Mouse (Mus musculus): Measurements from ENCODE around the gene Yipf3. TPM values are rescaled to one million over a fixed set of nuclear protein-coding genes. Genes with fewer than 3 reads are reported as not detected.

Yipf3 gene
- total RNA-seq, 4 experiments from 2014 or later: 82.2 to 91.1 (median 85.5) TPM

DNA sequence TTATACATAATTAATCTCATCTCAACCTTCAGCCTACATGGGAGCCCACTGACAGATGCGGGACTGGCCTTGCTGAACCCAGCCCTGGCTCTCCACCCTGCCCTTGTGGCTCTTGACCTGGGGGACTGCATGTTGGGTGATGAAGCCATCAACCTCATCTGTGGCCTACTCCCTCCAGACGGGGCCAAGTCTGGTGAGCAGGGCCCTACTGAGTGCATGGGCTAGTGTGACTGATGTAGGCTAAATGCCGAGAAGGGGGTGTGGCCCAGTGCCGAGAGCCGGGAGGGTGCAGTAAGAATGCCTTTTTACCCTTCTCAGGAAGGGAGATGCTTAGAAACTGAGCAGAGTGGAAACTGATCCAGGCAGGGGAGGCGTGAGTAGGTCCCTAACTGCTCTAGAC is 7.3 kb downstream of the Yipf3 start:
- DNase-seq (ENCODE audit: low spot score): no peak

DNA sequence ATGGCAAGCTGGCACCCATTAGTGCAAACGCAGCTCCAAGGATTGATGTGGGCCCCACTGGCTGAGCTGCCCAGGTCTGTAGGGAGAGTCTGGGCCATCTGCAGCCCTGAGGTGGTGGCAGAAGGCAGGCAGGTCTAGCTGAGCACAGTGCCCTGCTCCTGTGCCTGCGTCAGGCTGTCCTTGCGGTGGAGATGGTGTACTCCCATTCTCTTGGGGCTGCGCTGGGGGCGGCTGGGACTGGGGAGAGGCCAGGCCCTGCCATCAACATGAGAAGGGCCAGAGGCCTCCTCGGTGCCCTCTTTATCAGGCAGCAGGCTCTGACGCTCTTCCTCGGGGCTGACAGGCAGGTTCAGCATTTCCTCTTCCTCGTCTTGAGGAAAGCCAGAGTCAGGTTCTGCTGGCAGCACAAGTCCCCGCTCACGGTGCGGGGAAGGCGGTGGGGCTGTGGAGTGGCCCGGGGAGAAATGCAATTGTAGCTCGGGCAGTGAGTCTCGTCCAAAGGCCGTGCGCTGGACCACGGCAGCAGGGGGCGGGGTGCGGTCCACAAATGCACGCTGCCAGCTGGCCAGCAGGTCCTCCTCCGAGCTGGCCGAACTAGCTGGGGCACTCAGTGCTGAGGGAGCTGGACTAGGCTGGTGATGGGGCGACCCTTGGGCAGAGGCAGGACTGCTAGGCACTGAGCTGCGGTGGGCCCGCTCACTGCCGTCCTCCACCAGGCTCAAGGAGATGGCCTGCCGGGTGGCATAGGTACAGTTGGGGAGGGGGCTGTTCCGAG is 10.6 kb downstream of the Yipf3 start:
- no peak for DNase-seq (ENCODE audit: low spot score)

DNA sequence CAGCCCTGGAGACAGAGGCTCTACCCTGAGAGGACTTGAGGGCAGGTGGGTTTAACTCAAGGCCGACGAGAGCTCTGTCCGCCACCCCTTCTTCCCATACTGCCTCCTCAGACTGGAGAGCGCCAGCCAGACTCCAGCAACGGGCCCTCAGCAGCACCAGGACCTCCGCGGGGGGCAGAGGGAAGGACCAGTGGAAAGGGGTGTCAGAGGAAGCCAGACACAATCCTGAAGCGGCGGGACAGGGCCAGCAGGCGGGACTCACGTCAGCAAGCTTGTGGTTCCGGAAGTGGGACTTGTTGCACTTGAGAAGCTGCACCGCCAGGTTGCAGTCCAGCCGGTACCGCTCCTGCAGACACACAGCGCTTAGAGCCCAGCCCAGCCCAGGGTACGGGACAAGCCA is 11.8 kb downstream of the Yipf3 start:
- DNase-seq (ENCODE audit: low spot score): no peak

DNA sequence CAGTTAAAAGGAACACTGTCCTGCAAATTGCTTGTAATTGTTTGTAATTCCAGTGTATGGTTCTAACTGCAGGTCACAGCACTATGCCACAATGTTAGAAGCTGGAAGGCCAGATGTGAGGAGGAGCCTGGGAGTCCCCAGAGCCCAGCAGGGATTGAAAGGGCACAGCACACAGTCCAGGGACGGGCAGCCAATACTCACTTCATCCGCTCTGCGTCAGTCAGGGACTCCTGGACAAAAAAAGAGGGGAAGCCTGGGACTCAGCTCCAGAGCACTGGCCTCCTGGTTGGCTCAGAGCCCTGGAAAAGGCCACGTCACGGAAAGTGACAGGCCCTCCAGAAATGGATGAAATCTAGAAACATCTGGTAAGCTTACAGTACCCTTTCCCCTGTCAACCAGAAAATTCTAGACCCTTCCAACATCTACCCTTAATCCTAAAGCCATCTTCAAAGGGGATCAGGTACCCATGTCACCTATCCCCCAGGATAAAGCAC is 14.4 kb downstream of the Yipf3 start:
- no peak for DNase-seq (ENCODE audit: low spot score)

DNA sequence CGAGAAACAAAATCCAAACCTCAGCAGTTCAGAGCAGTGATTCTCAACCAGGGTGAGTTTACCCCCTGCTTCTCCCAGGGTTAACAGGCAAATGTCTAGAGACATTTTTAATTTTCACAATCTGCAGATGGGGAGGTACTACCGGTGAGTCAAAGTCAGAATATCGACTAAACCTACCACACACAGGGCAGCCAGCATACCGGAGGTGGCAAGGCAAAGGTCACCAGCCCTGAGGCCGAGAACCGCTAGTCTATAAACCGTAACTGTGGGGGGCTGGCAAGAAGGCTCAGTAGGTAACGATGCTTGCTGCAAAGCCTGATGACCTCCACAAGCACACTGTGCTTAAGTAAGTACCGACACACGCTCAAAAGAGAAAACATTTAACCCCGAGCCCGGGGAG is 17.6 kb downstream of the Yipf3 start:
- DNase-seq (ENCODE audit: low spot score): no peak

DNA sequence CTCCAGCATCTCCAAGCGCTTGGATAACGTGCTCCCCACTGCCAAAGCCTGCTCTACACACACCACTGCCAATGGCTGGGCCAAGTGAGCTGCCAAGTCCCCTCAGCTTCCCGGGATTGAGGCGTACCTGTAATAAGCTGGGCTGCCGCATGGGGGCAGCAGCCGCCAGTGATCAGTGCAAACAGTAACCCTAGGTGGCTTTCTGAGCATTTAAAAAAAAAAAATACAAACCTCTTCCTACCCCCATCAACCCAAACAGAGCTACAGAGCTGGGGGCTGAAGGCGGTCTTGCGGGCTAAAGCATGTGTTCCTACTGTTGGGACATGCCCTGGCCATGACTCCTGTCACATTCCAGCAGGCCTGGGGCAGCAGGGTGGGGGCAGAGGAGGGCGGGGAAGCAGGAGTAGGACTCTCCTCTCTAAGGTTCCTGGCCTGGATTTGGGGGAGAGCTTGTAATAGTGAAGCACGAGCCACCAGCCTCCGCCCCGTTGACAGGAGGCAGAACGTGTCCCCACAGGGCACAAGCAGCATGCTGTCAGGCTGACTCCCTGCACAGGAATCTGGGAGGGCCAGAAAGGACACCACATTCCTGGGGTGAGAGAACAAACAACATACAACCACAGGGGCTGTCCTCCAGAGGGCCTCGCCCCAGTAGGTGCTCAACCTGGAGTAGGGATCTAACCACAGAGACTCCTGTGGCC is 18.2 kb downstream of the Yipf3 start:
- peak; percentile 79 for DNase-seq (ENCODE audit: low spot score)

DNA sequence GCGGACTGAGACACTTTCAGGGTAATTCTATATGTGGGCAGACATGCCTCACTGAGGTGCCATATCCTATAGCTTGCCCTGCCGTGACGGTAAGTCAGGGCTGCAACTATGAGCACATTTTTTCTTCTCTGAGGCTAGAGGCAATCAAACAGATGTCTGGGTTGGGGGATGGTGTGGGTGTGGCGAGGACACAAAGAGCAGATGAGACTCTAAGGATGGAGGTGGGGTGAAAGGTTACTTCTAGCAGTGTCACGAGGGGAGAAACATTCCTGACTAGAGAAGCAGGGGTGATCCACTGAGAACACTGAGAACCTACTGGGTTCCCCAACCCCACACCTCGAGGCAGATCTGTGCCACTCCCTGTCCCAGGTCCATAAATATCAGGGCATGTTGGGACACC is 19.1 kb downstream of the Yipf3 start:
- no peak for DNase-seq (ENCODE audit: low spot score)

DNA sequence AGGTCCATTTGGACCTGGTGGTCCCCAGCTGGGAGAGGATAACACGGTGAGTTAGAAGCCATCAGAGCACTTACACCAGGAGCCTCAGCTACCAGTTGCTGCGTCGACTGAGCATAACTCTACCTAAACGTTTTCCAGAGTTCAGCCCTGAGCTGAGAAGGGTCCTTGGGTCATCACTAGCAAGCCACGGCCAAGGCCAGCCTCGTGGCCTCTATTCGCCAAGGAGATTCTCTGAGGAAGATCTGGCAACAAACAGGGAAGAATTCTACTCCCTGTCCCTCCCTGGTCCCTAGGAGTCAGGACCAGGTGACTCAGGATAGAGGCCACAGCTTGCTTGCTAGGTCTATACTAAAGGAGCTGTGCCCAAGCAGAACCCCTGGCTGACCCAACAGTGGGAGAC is 19.6 kb downstream of the Yipf3 start:
- DNase-seq (ENCODE audit: low spot score): no peak

DNA sequence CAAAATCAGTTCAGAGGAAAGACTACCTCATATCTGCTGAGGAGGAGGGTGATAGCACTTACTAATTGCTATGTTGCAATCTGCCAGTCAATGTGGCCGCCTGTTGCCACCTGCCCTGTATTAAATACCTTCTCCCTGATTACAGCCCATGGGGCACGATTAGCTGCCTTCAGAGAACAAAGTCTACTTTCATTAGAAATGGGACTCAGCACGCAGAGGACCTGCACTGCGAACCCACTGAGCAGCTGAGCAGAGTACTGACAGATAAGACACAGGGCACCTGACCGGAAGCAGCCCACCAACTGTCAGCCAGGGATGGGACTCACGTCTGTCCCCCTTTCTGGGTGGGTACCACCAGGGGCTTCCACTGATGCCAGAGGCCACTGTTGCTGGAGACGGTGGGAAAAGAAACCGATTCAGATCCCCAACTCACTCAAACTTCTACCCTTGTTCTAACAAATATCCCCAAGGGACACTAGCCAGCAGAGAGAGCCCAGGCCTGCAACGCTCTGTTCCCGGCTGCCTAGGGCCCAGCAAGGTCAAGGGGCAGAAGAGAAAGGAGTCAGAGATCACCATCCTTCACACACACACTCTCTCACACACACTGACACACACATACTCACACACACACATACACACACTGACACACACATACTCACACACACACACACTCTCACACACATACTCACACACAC is 20.3 kb downstream of the Yipf3 start:
- DNase-seq (ENCODE audit: low spot score): no peak

DNA sequence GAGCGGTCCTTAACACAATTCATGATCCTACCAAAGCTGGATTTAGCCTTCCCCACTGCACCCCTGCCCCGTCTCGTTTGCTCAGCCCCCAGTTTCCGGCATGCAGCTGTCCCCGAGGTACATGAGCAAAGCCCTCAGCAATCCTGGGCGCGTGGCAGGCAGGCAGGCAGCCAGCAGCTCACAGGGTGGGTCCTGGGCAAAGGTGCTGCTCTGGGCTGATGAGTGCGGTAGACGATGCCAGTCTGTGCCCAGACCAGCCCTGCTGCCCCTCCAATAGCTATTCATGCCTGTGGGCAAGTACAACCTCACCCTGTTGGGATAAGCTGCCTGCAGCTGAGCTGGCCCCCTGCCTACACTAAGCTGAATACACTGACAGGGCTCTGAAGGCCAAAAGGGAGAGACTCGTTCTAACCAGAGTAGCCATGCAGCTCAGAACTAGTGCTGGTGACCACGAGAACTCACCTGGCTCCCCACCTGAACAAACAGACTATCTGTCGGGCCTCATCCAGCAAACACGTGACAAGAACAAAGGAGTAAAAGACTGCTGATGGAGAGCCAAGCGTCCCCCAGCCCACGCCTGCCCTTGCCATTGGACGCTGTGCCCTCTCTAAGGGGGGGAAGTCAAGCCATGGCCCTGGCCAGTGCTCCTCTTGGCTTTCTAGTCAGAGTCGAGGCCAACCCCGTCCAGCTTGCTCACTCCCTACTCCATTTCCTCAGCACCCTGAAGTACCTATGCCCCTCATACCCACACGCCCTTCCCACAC is 22.1 kb downstream of the Yipf3 start:
- peak; percentile 66 for DNase-seq (ENCODE audit: low spot score)

DNA sequence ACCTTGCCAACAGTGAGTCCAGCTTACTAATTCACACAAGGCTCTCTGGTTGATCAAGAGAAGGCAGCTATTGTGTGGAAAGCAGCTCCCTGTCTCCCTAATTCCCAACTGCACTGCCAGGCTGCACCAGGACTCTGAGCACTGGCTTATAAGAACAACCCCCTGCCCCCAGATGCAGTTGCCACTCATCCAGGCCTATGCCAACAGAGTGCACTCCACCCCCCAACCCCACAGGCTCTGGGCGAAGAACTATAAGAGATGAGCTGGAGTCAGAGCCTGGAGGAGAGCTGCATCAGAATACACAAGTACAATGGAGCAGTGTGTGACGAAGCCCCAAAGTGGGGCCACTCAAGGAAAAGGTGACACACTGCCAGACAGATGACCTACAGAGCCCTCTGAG is 24.2 kb downstream of the Yipf3 start:
- no peak for DNase-seq (ENCODE audit: low spot score)

DNA sequence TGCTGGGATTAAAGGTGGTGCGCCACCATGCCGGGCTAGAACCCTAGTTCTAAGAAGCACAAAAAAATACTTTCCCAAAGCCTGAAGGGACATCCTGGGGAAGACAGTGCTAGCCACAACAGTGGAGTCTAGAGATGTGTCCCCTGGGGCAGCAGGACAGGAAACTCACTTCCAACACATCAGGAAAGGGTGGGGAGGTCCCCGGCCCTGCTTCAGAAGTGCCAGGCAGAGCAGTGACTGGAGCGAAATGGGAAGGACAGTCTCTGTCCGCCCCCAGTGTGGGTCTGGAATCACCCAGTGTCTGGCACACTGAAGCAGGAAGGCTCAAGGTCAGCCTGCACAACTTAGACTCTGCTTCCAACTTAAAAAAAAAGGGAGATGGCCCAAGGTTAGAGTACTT is 24.8 kb downstream of the Yipf3 start:
- peak; percentile 61 for DNase-seq (ENCODE audit: low spot score)

DNA sequence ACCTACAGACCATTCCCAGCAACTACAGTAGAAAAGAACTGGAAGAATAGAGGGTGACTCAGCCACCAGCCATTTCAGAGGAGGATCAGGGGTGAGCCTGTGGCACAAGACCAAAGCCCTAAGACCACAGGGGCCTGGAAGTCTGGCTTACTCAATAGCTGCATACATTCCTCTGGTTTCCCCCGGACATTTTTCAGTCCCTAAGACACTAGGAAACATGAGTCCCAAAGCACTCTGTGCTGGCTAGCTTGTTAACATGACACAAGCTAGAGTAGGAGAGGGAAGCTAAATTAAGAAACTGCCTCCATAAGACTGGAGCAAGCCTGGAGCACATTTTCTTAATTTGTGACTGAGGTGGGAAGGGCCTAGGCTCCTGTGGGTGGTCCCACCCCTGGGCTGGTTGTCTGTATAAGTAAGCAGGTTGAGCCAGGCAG is 25.9 kb downstream of the Yipf3 start:
- DNase-seq (ENCODE audit: low spot score): no peak

DNA sequence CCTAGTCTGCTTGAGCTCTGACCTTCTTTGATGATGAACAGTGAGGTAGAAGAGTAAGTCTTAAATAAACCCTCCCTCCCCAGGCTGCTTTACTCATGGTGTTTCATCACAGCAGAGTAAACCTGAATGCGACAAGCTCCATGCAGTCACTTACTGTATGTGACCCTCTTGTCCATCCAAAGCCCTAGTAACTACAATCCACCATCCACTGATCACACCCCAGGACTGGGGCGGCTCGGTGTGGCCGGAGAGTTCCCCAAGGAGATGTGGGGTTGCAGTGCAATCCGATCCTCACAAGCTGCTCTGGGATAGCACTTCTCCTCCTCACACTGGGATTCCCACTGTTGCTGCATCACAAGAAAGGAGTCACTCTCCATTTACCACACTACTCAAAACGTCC is 26.6 kb downstream of the Yipf3 start:
- no peak for DNase-seq (ENCODE audit: low spot score)

DNA sequence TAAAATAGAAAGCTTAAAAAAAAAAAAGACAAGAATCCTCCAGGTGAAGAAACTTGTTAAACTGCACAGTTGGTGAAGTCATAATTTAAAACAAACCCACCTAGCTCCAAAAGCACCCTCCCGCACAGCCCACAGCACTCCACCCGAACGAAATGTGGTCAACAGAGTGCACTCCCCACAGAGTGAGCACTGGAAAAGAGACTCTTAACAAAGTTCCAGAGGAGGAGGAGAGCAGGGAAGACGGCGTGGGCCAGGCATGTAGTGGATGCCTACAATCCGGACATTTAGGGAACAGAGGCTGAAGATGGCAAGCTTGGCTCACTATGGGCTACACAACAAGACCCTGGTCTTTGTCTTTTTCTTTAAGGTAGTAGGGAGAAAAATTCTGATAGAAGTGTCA is 27.2 kb downstream of the Yipf3 start:
- no peak for DNase-seq (ENCODE audit: low spot score)

DNA sequence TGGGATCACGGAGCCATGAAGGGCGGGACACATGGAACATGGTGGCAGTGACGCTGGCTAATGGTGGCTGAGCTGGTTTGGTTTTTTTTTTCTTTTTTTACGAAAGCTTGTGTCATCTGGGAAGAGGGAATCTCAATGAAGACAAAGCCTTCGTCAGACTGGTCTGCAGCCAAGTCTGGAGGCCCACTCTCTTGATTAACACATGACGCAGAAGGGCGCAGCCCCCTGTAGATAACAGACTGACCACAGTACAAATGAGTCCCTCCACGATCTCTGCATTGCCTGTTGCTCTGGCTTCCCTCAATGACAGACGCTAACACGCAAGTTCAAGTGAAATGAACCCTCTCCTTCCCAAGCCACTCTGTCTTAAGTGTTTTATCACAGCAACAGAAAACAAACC is 27.6 kb downstream of the Yipf3 start:
- DNase-seq (ENCODE audit: low spot score): no peak

DNA sequence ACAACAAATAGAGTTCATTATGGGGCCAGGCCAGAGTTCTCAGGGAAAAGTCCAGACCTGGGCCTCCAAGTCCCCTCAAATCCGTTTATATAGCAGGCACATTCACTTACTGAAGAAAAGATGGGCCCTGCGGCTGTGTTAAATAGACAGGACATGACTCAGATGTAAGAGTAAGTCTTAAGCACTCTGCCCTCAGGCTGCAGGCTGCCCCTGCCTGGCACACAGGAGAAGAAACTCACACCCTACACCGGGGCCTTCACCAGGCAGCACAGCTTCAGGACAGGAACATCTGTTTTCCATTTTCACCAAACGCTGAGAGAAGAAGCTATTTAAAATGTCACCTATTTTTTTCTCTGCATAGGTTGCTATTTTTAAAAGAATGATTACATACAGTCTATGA is 29.7 kb downstream of the Yipf3 start:
- DNase-seq (ENCODE audit: low spot score): no peak

DNA sequence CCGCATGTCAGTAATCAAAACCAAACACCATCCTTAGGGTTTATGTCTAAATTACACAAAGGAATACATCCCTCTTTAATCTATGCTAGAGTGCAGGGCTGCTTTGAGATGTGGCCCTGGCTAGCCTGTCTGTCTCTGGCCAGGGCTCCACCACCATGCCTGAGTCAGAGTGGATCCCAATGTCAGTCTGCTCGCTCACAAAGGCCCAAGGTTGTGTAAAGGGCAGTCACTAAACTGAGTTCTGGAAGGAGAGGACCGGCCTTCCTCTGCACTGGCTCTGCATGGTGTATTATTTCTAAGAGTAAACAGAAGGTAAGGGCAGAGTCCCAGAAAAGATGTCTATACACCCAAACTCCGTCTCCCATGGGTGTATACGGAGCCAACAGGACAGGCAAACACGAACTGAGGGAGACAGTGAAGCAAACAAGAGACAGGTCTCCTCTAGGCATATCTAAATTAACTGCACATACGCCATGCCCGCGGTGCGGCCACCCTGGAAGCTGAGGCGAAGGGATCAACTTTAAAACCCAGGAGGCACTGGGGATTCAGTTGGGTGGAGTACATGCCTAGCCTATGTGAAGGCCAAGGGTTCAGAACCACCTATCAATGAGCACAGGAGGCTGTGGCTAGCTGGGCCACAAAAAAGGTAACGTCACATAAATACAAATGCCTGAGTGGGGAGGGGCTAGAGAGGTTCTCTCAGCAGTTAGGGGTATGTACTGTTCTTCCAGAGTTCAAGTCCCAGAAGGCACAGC is 30.3 kb downstream of the Yipf3 start:
- no peak for DNase-seq (ENCODE audit: low spot score)

DNA sequence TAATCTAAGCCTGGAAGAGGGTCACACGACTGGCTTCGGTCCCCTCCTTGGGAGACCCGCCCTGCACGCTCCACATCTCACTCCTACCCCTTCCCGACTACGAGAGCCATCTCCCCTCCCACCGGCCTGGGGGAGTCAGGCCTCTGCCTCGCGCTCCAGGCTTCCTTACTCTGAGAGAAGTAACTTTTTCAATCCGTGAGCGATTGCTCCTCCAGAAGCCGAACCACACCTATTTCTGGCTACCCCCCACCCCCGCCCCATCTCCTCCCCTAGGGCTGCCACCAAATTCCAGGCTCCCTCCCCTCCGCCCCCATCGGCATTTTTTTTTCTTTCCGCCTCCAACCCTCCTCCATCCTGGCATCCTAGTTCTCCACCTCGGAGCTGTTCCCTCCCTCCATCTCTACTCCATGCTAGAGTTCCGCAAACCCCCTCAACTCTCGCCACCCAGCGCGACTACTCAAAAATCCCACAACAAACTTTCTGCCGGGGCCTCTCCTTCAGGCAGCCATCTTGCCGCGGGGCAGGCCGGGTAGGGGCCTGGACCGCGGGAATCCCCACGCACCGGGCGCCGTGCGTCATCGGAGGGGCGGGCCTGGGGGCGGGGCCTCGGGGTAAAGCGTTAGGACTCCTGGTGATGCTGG is 34.7 kb downstream of the Yipf3 start, which contains the start of gene Tjap1:
Gene Tjap1 (minus strand): TSS at position 544 of the 641 bp plus-strand sequence.
- peak; percentile 76 for DNase-seq (ENCODE audit: low spot score)

DNA sequence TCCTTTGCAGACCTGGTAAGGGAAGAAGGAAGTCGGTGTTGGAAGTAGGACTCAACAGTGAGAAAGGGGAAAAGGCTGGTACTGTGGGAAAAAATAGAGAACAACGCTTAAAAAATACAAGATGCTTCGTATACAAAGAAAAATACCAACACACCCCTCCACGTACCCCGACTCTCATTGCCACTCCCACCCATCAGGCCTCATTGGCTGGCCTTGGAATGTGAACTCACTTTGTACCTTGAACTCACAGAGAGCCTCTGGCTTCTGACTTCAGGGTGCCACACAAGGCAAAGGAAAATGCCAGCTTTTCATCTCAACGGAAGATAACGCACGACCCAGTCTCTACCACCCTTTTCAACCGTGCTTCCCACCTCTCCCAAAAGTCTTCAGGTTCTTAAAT is 35.3 kb downstream of the Yipf3 start:
- no peak for DNase-seq (ENCODE audit: low spot score)

Data from heart, adult 8-10 months (tissue).